Mouse (Mus musculus) sigmoid colon, adult 10 weeks (tissue): ENCODE data around the gene Ctsf. TPM values are rescaled to one million over a fixed set of nuclear protein-coding genes. Genes with fewer than 3 reads are reported as not detected.

ENCODE experiments used
- polyA plus RNA-seq: library from polyadenylated mRNA; stranded (reverse); fragments of 350-450 nt; fragmentation: Illumina TruSeq; extraction: RNeasy Lipid Tissue Mini Kit (QIAGEN cat#74804); gene quantifications from one replicate; pipeline ENCODE4 v1.2.3, GENCODE M21; 2014; ENCODE audit warnings: low read depth, low replicate concordance

The Ctsf gene
- polyA plus RNA-seq: 10.3 TPM

GRCm38 (mm10) chr19:4854552-4855469 is at the start of gene Ctsf:
Ctsf (plus strand) TSS chr19:4855130.

GRCm38 (mm10) chr19:4811063-4811908 is 43.6 kb upstream of the Ctsf start, which contains the start of the genes Gm21992 and Rbm14:
Gm21992 (minus strand) TSS chr19:4811612.
Rbm14 (minus strand) TSS chr19:4811634.

GRCm38 (mm10) chr19:4839149-4839548 is 15.8 kb upstream of the Ctsf start, which contains the start of the genes Ccs and Ccdc87:
Ccs (minus strand) TSS chr19:4839332.
Ccdc87 (plus strand) TSS chr19:4839366.

DNA sequence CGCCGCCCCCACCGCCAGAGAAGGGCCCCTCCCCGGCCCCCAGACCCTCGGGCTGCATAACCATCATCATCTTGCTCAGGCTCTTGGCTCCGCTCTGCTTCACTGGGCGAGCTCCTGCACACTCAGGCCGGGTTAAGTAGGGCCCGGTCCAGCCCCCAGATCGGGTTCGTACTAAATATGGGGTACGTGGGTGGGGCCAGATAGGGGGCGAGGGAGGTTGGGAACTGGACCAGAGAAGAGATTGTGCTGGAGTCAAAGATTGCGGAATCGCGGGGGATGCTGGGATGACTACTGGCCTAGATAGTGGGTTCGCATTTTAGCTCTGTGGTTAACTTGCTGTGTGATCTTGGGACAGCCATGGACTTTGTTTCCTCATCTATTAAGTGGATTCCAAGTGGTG is 22.9 kb downstream of the Ctsf start, which contains the start of gene Actn3:
Gene Actn3 (minus strand): TSS at position 125 of the 400 bp plus-strand sequence.

DNA sequence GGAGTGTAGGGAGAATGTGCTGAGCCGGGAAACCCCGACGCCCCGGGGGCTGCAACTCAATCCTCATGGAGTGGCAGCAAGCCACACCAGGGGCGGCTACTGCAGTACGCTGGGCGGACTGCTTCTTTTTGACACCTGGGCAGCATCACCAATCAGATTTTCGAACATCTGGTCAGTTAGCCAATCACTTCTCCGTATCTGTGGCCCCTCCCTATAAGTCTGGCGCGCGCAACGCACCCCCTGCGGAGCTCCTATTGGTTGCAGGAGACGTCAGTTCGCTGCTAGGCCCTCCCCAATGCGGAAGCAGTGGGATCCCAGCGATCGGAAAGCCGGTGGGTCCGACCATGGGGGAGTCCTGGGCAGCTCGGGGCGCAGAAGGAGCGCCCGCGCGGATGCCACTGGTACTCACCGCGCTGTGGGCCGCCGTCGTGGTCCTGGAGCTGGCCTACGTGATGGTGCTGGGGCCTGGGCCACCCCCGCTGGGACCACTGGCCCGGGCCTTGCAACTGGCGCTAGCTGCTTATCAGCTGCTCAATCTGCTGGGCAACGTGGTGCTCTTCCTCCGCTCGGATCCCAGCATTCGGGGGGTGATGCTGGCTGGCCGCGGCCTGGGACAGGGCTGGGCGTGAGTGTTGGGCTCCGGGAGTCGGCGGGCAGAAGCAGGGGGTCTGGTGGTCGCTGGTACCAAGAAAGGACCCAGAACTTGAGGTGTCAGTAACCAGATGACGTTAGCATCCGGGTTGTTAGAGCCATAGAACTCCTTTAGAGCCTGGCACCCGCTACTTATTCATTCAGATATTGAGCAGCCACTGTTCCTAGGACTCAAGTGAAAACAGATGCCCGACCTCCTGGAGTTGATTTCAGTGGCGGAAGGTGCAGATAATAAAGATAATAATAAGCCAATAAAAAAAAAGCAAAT is 23.7 kb downstream of the Ctsf start, which contains the start of gene Zdhhc24:
Gene Zdhhc24 (plus strand): TSS at position 264 of the 919 bp plus-strand sequence.

GRCm38 (mm10) chr19:4905979-4906794 is 51.3 kb downstream of the Ctsf start, which contains the start of gene Bbs1:
Bbs1 (minus strand) TSS chr19:4906628.

Other genes starting within 250 kb of the Ctsf start
- not detected for gene Lrfn4, start 239.5 kb upstream of the Ctsf start, polyA plus RNA-seq
- 5.1 TPM for gene Rce1, start 229.5 kb upstream of the Ctsf start, polyA plus RNA-seq
- gene Gm960, start 156.5 kb upstream of the Ctsf start, polyA plus RNA-seq: not detected
- gene Sptbn2, start 144.0 kb upstream of the Ctsf start, polyA plus RNA-seq: 0.35 TPM
- gene Rbm4b, start 98.6 kb upstream of the Ctsf start, polyA plus RNA-seq: 9.8 TPM
- 18.8 TPM for gene Rbm4, start 61.2 kb upstream of the Ctsf start, polyA plus RNA-seq
- 6.3 TPM for gene Gm21992, start 43.5 kb upstream of the Ctsf start, polyA plus RNA-seq
- gene Rbm14, start 43.5 kb upstream of the Ctsf start, polyA plus RNA-seq: 7.5 TPM
- 1.9 TPM for gene Ccs, start 15.8 kb upstream of the Ctsf start, polyA plus RNA-seq
- 0.32 TPM for gene Ccdc87, start 15.8 kb upstream of the Ctsf start, polyA plus RNA-seq
- not detected for gene Actn3, start 22.8 kb downstream of the Ctsf start, polyA plus RNA-seq
- 23.1 TPM for gene Zdhhc24, start 23.5 kb downstream of the Ctsf start, polyA plus RNA-seq
- 2.1 TPM for gene Bbs1, start 51.5 kb downstream of the Ctsf start, polyA plus RNA-seq
- 5.8 TPM for gene Dpp3, start 73.2 kb downstream of the Ctsf start, polyA plus RNA-seq
- 0.85 TPM for gene Peli3, start 88.0 kb downstream of the Ctsf start, polyA plus RNA-seq
- gene Mrpl11, start 107.0 kb downstream of the Ctsf start, polyA plus RNA-seq: 16.4 TPM
- gene Npas4, start 135.2 kb downstream of the Ctsf start, polyA plus RNA-seq: 0.16 TPM
- gene Slc29a2, start 168.7 kb downstream of the Ctsf start, polyA plus RNA-seq: not detected
- 10.9 TPM for gene B4gat1, start 183.7 kb downstream of the Ctsf start, polyA plus RNA-seq
- 0.32 TPM for gene AC124502.3, start 183.8 kb downstream of the Ctsf start, polyA plus RNA-seq
- gene Brms1, start 186.2 kb downstream of the Ctsf start, polyA plus RNA-seq: 1.1 TPM
- gene Rin1, start 195.4 kb downstream of the Ctsf start, polyA plus RNA-seq: 0.66 TPM
- 0.32 TPM for gene Cd248, start 212.9 kb downstream of the Ctsf start, polyA plus RNA-seq
- gene Tmem151a, start 230.4 kb downstream of the Ctsf start, polyA plus RNA-seq: not detected
- gene Yif1a, start 233.4 kb downstream of the Ctsf start, polyA plus RNA-seq: 17.9 TPM
- gene Cnih2, start 243.4 kb downstream of the Ctsf start, polyA plus RNA-seq: not detected